Mouse (Mus musculus): ENCODE results near the gene Eif4e. TPM values are rescaled to one million over a fixed set of nuclear protein-coding genes. Genes with fewer than 3 reads are reported as not detected.

Eif4e gene
- polyA plus RNA-seq, 1 experiment from 2014 or later: 448 TPM

DNA sequence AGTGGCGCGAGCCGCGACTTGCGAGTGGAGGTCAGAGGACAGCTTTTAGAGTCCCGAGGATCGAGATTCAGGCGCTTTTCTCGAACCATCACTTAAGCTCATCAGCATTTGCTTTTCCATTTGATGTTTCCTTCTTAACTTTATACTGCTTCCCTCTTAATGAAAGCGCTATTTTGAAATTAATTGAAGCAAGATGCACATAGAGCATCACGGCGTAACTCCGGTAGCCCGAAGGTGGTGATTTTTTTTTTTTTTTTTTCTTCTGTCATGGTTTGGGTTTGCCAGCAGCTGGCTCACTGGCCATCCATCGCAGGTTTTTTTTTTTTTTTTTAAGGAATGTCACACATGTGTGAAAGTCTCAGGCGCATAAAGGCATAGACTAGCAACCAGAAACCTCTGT is 2.3 kb downstream of the Eif4e start:
- H3K27ac ChIP-seq (ENCODE audit: low read depth, low read length): no peak overlapping the region
- 3% methylated on average over 16 of the region's 16 CpGs for WGBS
- H3K4me2 ChIP-seq (ENCODE audit: low read length): peak overlapping the region; percentile 61
- DNase-seq (ENCODE audit: low spot score): no peak
- H3K9ac ChIP-seq (ENCODE audit: low read length): peak overlapping the region; percentile 93
- no peaks in the 10 kb centered on the region for H3K9me3 ChIP-seq (replicated peaks; ENCODE audit: control insufficient read depth, low read length)
- H3K4me3 ChIP-seq (ENCODE audit: low read depth, low read length): peak overlapping the region; percentile 96
- H3K36me3 ChIP-seq (ENCODE audit: control insufficient read depth, insufficient read depth, low read length): no peaks in the 10 kb centered on the region
- H3K4me1 ChIP-seq (ENCODE audit: control insufficient read depth, insufficient read depth, low read length): peaks cover 11% of the 10 kb centered on the region
- ATAC-seq: no peak
- no peaks in the 10 kb centered on the region for H3K27me3 ChIP-seq (replicated peaks; ENCODE audit: control insufficient read depth, insufficient read depth, low read length)

DNA sequence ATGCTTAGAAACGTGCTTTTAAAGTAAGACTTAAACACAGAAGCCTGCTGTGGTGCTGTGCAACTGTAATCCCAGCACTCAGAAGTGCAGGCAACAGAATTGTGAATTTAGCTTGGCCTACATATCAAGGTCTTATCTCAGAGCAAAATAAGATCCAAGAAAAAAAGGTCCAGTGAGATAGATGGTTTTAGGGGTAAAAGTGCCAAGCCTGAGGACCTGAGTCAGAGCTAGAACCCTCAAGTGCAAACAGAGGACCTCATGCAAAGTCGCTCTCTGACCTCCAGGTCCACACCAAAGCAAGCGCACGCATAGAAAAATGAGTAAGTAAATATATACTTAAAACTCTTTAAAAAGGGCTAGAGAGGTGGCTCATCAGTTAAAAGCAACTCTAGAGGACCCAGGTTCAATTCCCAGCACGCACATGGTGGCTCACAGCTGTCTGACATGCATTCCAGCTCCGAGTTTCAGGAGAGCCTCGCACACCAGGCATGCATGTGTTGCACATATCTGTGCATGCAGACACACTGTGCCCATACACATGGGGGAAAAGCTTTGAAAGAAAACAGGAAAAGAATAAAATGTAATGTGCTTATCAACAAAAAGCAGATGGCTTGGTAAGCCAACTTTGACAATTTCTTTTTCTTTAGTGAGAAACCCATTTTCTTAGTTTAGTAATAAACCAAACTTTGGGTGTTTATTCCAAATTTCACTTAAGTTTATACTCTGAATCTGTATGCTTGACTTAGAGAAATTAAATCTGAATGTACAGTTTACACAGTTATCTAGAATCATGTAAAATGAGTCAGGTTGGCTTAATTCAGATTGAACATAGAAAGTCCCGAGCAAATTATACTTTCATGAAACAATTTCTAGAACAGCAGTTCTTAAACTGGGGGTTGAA is 4.8 kb downstream of the Eif4e start:
- no peaks in the 10 kb centered on the region for H3K9me3 ChIP-seq (replicated peaks; ENCODE audit: control insufficient read depth, low read length)

DNA sequence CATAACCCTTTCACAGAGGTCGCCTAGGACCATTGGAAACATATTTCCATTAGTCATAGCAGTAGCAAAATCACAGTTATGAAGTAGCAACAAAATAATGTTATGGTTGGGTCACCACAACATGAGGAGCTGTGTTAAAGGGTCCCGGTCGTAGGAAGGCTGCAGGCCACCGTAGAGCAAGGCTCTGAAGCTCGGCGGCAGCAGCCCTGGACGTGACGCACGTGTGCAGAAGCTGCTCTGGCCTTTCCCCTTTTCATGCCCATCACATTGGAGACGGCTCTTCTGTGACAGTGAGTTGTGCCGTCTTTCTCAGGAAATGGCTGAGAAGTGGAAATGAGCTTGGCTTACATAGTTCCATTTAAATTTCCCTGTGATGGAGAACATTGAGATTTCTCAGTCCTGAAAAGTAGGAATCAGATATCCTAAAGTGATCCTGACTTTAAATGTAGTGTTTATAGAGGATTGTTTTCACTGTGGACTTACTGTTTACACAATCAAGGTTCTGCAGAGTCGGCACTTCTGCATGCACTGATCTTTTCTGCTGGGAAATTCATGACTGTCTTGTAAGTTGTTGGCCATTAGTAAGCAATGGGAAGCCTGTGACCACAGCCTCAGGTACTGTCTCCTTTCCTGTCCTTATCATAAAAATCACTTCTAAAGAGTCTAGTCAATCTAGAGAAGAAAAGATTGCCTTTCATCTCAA is 5.7 kb downstream of the Eif4e start:
- 79% methylated on average over 12 of the region's 12 CpGs for WGBS

More for the DNA sequence above, 4.8 kb downstream of the Eif4e start:
- Histone ChIP-seq H3K9ac (ENCODE audit: low read length) (no peak overlapping the region), H3K27ac (ENCODE audit: low read depth, low read length) (no peak overlapping the region), H3K27me3 (replicated peaks; ENCODE audit: control insufficient read depth, insufficient read depth, low read length) (no peaks in the 10 kb centered on the region), H3K4me3 (ENCODE audit: low read depth, low read length) (no peak overlapping the region), H3K4me1 (ENCODE audit: control insufficient read depth, insufficient read depth, low read length) (peaks cover 11% of the 10 kb centered on the region), H3K36me3 (ENCODE audit: control insufficient read depth, insufficient read depth, low read length) (no peaks in the 10 kb centered on the region), H3K4me2 (ENCODE audit: low read length) (no peak overlapping the region)
- no peak for DNase-seq (ENCODE audit: low spot score)
- ATAC-seq: no peak
- WGBS: 82% methylated on average over 8 of the region's 8 CpGs

DNA sequence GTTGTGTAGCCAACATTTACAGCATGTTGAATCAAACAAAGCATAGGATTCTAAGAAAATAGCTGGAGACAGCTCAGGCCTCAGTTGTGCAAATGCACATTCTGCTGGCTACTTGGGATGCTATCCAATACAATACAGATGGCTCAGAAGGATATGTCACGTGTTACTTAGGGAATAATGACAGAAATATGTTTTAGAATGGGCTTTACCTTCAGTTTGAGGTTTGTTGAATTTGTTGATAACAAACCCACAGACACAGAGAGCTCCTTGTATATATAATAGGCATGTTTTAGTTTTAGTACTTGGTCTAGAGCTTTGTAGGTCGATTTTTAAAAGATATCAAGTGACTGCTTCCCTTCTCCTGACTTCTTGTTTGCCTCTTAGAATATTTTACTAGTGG is 6.8 kb downstream of the Eif4e start:
- WGBS: 77% methylated on average over 2 of the region's 2 CpGs
- no peaks in the 10 kb centered on the region for H3K27me3 ChIP-seq (replicated peaks; ENCODE audit: control insufficient read depth, insufficient read depth, low read length)
- no peaks in the 10 kb centered on the region for H3K9me3 ChIP-seq (replicated peaks; ENCODE audit: control insufficient read depth, low read length)
- no peak overlapping the region for H3K27ac ChIP-seq (ENCODE audit: low read depth, low read length)
- no peak overlapping the region for H3K4me2 ChIP-seq (ENCODE audit: low read length)
- H3K9ac ChIP-seq (ENCODE audit: low read length): no peak overlapping the region
- ATAC-seq (no peak), DNase-seq (ENCODE audit: low spot score) (no peak)
- H3K4me3 ChIP-seq (ENCODE audit: low read depth, low read length): no peak overlapping the region
- H3K36me3 ChIP-seq (ENCODE audit: control insufficient read depth, insufficient read depth, low read length): no peaks in the 10 kb centered on the region
- peaks cover 8% of the 10 kb centered on the region for H3K4me1 ChIP-seq (ENCODE audit: control insufficient read depth, insufficient read depth, low read length)

More for the DNA sequence above, 5.7 kb downstream of the Eif4e start:
- Histone ChIP-seq H3K27me3 (replicated peaks; ENCODE audit: control insufficient read depth, insufficient read depth, low read length) (no peaks in the 10 kb centered on the region), H3K4me1 (ENCODE audit: control insufficient read depth, insufficient read depth, low read length) (peaks cover 8% of the 10 kb centered on the region), H3K9me3 (replicated peaks; ENCODE audit: control insufficient read depth, low read length) (no peaks in the 10 kb centered on the region), H3K4me3 (ENCODE audit: low read depth, low read length) (no peak overlapping the region), H3K9ac (ENCODE audit: low read length) (no peak overlapping the region), H3K36me3 (ENCODE audit: control insufficient read depth, insufficient read depth, low read length) (no peaks in the 10 kb centered on the region), H3K4me2 (ENCODE audit: low read length) (no peak overlapping the region), H3K27ac (ENCODE audit: low read depth, low read length) (no peak overlapping the region)
- ATAC-seq (no peak), DNase-seq (ENCODE audit: low spot score) (no peak)

DNA sequence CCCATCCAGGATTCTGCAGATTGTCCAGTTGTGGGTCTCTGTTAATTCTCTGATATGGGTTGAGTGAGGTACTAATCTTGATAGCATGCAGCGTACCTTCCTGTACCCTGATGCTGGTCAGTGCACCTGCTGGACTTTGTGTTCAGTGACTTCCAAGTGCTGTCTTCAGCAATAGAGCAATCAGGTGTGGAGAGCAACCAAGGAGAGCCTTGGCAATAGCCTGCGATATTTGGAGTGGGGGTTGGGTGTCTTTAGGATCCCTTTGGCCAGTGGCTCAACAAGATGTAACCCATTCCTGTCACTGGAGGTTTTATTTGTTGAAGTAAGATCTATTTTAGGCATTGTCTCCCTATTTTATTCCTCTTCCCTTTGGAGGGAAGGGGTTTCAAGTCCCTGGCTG is 10.1 kb downstream of the Eif4e start:
- Histone ChIP-seq H3K4me2 (ENCODE audit: low read length) (no peak overlapping the region), H3K9me3 (replicated peaks; ENCODE audit: control insufficient read depth, low read length) (no peaks in the 10 kb centered on the region), H3K27me3 (replicated peaks; ENCODE audit: control insufficient read depth, insufficient read depth, low read length) (no peaks in the 10 kb centered on the region), H3K4me3 (ENCODE audit: low read depth, low read length) (no peak overlapping the region), H3K9ac (ENCODE audit: low read length) (no peak overlapping the region), H3K4me1 (ENCODE audit: control insufficient read depth, insufficient read depth, low read length) (no peaks in the 10 kb centered on the region), H3K27ac (ENCODE audit: low read depth, low read length) (no peak overlapping the region), H3K36me3 (ENCODE audit: control insufficient read depth, insufficient read depth, low read length) (no peaks in the 10 kb centered on the region)
- DNase-seq (ENCODE audit: low spot score) (no peak), ATAC-seq (no peak)
- 98% methylated on average over 2 of the region's 2 CpGs for WGBS

DNA sequence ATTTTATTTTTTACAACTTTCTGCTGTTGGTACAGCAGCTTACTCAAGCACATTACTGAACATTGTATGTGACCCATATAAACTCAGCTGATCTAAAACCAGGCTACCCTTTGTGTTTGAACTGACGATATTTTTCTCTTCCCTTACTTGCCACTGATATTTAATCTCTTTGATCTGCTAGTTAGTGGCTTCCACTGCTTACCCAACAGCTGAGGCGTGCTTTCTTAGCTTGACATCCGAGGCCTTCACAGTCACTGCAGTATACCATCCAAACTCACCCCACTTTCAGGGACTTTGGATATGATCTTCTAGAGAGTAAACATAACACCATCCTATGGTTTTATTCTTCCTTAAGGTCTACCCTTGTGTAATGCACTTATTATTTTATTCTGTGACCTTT is 16.6 kb downstream of the Eif4e start:
- H3K4me1 ChIP-seq (ENCODE audit: control insufficient read depth, insufficient read depth, low read length): no peaks in the 10 kb centered on the region
- no peaks in the 10 kb centered on the region for H3K27me3 ChIP-seq (replicated peaks; ENCODE audit: control insufficient read depth, insufficient read depth, low read length)
- no peak overlapping the region for H3K4me2 ChIP-seq (ENCODE audit: low read length)
- no peak overlapping the region for H3K4me3 ChIP-seq (ENCODE audit: low read depth, low read length)
- no peak overlapping the region for H3K27ac ChIP-seq (ENCODE audit: low read depth, low read length)
- ATAC-seq (no peak), DNase-seq (ENCODE audit: low spot score) (no peak)
- 58% methylated on average over 3 of the region's 3 CpGs for WGBS
- H3K9ac ChIP-seq (ENCODE audit: low read length): no peak overlapping the region
- H3K9me3 ChIP-seq (replicated peaks; ENCODE audit: control insufficient read depth, low read length): no peaks in the 10 kb centered on the region
- H3K36me3 ChIP-seq (ENCODE audit: control insufficient read depth, insufficient read depth, low read length): no peaks in the 10 kb centered on the region

DNA sequence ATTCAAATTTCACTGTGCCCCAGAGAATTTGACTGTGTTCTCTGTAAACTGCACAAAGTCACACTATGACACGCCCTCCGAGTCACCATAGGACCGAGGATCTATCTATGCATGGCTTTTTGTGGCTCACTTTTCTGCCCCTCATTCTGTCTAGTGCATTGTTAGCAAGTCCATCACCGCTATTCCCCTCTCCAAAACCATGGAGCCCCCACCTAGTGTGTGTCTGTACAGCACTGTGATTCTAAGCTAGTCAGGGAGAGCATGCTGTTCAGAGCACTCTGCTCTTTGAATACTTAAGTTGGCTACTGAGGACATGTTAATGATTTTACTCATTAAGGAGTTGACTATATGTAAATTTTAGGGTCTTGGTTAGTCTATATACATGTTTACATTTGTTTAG is 18.1 kb downstream of the Eif4e start:
- Histone ChIP-seq H3K4me3 (ENCODE audit: low read depth, low read length) (no peak overlapping the region), H3K36me3 (ENCODE audit: control insufficient read depth, insufficient read depth, low read length) (no peaks in the 10 kb centered on the region), H3K27ac (ENCODE audit: low read depth, low read length) (no peak overlapping the region), H3K9me3 (replicated peaks; ENCODE audit: control insufficient read depth, low read length) (no peaks in the 10 kb centered on the region), H3K9ac (ENCODE audit: low read length) (no peak overlapping the region), H3K27me3 (replicated peaks; ENCODE audit: control insufficient read depth, insufficient read depth, low read length) (no peaks in the 10 kb centered on the region), H3K4me1 (ENCODE audit: control insufficient read depth, insufficient read depth, low read length) (no peaks in the 10 kb centered on the region), H3K4me2 (ENCODE audit: low read length) (no peak overlapping the region)
- 88% methylated on average over 4 of the region's 4 CpGs for WGBS
- no peak for DNase-seq (ENCODE audit: low spot score)
- no peak for ATAC-seq

DNA sequence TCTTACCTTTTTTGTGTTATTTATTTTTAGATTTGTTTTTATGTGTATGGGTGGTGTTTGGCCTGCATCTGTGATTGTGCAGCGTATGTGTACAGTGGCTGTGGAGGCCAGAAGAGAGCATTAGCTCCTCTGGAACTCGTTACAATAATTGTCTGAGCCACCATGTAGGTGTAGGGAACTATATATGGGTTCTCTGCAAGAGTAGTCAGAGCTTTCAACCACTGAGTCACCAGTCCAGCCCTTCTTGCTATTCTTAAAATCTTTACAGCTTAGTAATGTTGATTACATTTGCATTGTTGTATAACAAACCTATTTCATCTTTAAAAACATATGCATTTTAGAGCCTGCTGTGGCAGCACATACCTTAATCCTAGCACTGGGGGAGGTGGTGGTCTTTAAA is 20.7 kb downstream of the Eif4e start:
- Histone ChIP-seq H3K4me2 (ENCODE audit: low read length) (no peak overlapping the region), H3K4me3 (ENCODE audit: low read depth, low read length) (no peak overlapping the region), H3K27ac (ENCODE audit: low read depth, low read length) (no peak overlapping the region), H3K4me1 (ENCODE audit: control insufficient read depth, insufficient read depth, low read length) (no peaks in the 10 kb centered on the region), H3K9ac (ENCODE audit: low read length) (no peak overlapping the region), H3K36me3 (ENCODE audit: control insufficient read depth, insufficient read depth, low read length) (peaks cover 16% of the 10 kb centered on the region), H3K9me3 (replicated peaks; ENCODE audit: control insufficient read depth, low read length) (no peaks in the 10 kb centered on the region), H3K27me3 (replicated peaks; ENCODE audit: control insufficient read depth, insufficient read depth, low read length) (no peaks in the 10 kb centered on the region)
- WGBS: 86% methylated on average over 2 of the region's 2 CpGs
- ATAC-seq (no peak), DNase-seq (ENCODE audit: low spot score) (no peak)

DNA sequence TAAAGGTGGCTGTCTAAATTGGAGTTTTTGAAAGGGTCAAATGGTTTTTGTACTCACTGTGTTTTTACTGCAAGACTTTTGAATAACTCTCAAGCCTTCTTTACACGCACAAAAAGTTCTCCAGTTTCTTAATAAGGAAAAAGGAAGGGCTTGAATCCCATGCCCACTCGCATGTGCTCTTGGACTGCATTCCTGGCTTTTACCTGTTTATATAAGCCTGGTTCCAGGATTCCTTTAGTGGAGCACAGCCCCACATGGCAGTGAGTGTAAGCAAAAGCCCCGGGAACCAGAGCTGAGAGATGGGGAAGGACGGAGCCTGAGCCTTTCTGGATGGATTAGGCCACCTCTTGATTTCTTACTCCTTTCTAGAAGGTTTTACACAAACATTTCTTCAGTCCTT is 23.1 kb downstream of the Eif4e start:
- Histone ChIP-seq H3K4me1 (ENCODE audit: control insufficient read depth, insufficient read depth, low read length) (no peaks in the 10 kb centered on the region), H3K36me3 (ENCODE audit: control insufficient read depth, insufficient read depth, low read length) (peaks cover 33% of the 10 kb centered on the region)

More for the DNA sequence above, 23.1 kb downstream of the Eif4e start:
- no peak overlapping the region for H3K4me2 ChIP-seq (ENCODE audit: low read length)
- no peak overlapping the region for H3K27ac ChIP-seq (ENCODE audit: low read depth, low read length)
- no peaks in the 10 kb centered on the region for H3K9me3 ChIP-seq (replicated peaks; ENCODE audit: control insufficient read depth, low read length)
- no peak overlapping the region for H3K4me3 ChIP-seq (ENCODE audit: low read depth, low read length)
- ATAC-seq (no peak), DNase-seq (ENCODE audit: low spot score) (no peak)
- WGBS: 88% methylated on average over 4 of the region's 4 CpGs
- no peaks in the 10 kb centered on the region for H3K27me3 ChIP-seq (replicated peaks; ENCODE audit: control insufficient read depth, insufficient read depth, low read length)
- no peak overlapping the region for H3K9ac ChIP-seq (ENCODE audit: low read length)

All from forebrain, embryonic 14.5 days (tissue).